Mouse (Mus musculus) heart, adult 2 months (tissue): Measurements from ENCODE around the gene Hcrt. TPM values are rescaled to one million over a fixed set of nuclear protein-coding genes. Genes with fewer than 3 reads are reported as not detected.

ENCODE experiments used
- DNase-seq, 2 experiments: peaks; one replicate each; pipeline ENCODE4 v3.0.0; 2021
- H3K27ac ChIP-seq: fragments of 200-600 bp; 2 replicates; pipeline ENCODE4 v1.8.1; 2022
- H3K27me3 ChIP-seq: fragments of 200-500 bp; 2 replicates; pipeline ENCODE4 v1.6.1; 2012; ENCODE audit warnings: mild to moderate bottlenecking, low read length, inconsistent platforms, mixed read lengths; ENCODE audit not compliant: control insufficient read depth, insufficient read depth
- H3K36me3 ChIP-seq: fragments of 200-500 bp; 2 replicates; pipeline ENCODE4 v1.6.1; 2012; ENCODE audit warnings: low read length, inconsistent platforms; ENCODE audit not compliant: control insufficient read depth, insufficient read depth
- H3K4me1 ChIP-seq: fragments of 200-500 bp; 2 replicates; pipeline ENCODE4 v1.6.1; 2011; ENCODE audit warnings: low read length; ENCODE audit not compliant: control insufficient read depth, insufficient read depth
- H3K4me3 ChIP-seq: fragments of 200-600 bp; 2 replicates; pipeline ENCODE4 v1.8.1; 2022
- H3K79me2 ChIP-seq: fragments of 200-500 bp; replicated peaks from 2 replicates; pipeline ENCODE4 v1.6.1; 2012; ENCODE audit warnings: mild to moderate bottlenecking, inconsistent platforms, low read length, moderate library complexity, mixed read lengths; ENCODE audit not compliant: control insufficient read depth, insufficient read depth
- H3K9ac ChIP-seq: fragments of 200-500 bp; 2 replicates; pipeline ENCODE4 v1.6.1; 2012; ENCODE audit warnings: low read depth, mild to moderate bottlenecking, control low read depth, inconsistent platforms, low read length, mixed read lengths
- CTCF ChIP-seq: fragments of 200-600 bp; IDR thresholded peaks from 2 replicates; pipeline ENCODE4 v1.8.1; 2022; ENCODE audit warnings: antibody characterized with exemption, mild to moderate bottlenecking, moderate library complexity
- EP300 ChIP-seq: fragments of 200-500 bp; IDR thresholded peaks from 2 replicates; pipeline ENCODE4 v1.6.1; 2011; ENCODE audit warnings: low read depth, low read length, control low read depth; ENCODE audit not compliant: insufficient read depth
- POLR2A ChIP-seq: fragments of 200-500 bp; IDR thresholded peaks from 2 replicates; pipeline ENCODE4 v1.6.1; 2011; ENCODE audit warnings: mild to moderate bottlenecking, low read depth, low read length, control low read depth; ENCODE audit not compliant: insufficient read depth
- WGBS: fragments of 180-500 bp; shearing (Covaris S2); methylation state at CpG from one replicate; pipeline ENCODE4 v1.1.7; 2018; 5-methylcytosine and 5-hydroxymethylcytosine counted together
- intact Hi-C: fragments of 180-260 bp; cut with DNase I; formaldehyde crosslinking; loops from one replicate; pipeline ENCODE4 v1.15.1; 2025
- polyA plus RNA-seq: library from polyadenylated mRNA; depleted of rRNA; stranded (reverse); fragments of >200 nt; gene quantifications from 2 replicates; pipeline ENCODE4 v1.2.3, GENCODE M21; 2012
- total RNA-seq, 2 experiments: library from RNA; stranded (reverse); gene quantifications; 2 replicates each; pipeline ENCODE4 v1.2.3; 2021

Hcrt gene
- total and polyA plus RNA-seq, 3 experiments, result not detected

DNA sequence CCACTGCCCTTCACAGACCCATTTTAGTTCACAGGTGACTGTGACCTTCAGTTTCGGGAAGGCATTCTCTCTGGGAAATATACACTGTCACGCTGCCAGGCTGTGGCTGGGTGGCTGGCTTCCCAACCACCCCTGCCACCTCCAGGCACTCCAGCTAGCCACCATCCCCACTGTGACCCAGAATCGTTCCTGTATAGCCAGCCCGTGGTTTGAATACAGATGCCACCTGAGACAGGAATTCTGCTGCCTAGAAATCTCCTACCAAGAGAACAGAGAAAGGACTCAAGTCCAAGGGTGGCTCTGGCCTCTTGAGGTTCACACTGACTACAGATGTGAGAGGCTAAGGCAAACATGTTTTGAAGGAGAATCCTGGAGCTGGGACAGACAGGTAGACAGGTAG is 43.9 kb downstream of the Hcrt start:
- no peak for TF ChIP-seq POLR2A
- TF ChIP-seq EP300, result no peak
- TF ChIP-seq CTCF, result no peak
- 75% methylated on average over 4 of the region's 4 CpGs for whole genome bisulfite sequencing
- Histone ChIP-seq H3K9ac (no peak overlapping the region), H3K27ac (peak overlapping the region; percentile 64), H3K4me3 (no peak overlapping the region), H3K27me3 (no peaks in the 10 kb centered on the region), H3K4me1 (peaks cover 38% of the 10 kb centered on the region), H3K36me3 (peaks cover 36% of the 10 kb centered on the region), H3K79me2 (peaks cover 5% of the 10 kb centered on the region)
- intact Hi-C loops, result loop anchor here (10.0 kb wide), 1 partner anchor 456 kb away; the partner anchor contains the start of genes Ccr10, Cntnap1 and Plekhh3
- peak in 1 of 2 experiments; percentile 45 for DNase-seq

DNA sequence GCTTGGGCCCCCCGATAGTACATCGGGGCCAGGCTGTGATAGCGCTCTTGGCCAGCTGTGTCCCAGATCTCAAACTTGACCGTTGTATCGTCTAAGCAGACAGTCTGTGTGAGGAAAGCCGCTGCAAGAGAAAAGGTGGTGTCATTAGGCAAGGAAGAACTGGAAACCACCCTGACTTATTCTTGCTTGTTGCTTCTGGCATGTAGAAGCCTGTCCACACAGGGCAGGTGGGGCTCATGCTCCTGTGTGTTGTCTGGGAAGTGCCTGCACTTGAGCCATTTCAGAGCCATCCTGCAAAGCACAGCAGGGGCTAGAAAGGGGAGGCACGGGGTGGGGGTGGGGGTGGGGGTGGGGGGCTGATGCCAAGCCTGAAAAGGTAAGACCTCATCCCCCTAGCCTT is 44.3 kb downstream of the Hcrt start:
- no peak for TF ChIP-seq EP300
- Histone ChIP-seq H3K4me1 (peaks cover 38% of the 10 kb centered on the region), H3K79me2 (peaks cover 5% of the 10 kb centered on the region), H3K27me3 (no peaks in the 10 kb centered on the region), H3K27ac (peak overlapping the region; percentile 64), H3K9ac (no peak overlapping the region), H3K36me3 (peaks cover 33% of the 10 kb centered on the region), H3K4me3 (no peak overlapping the region)
- DNase-seq, result no peak
- intact Hi-C loops, result loop anchor here (10.0 kb wide), 1 partner anchor 456 kb away; the partner anchor contains the start of genes Ccr10, Cntnap1 and Plekhh3
- 91% methylated on average over 7 of the region's 7 CpGs for WGBS

DNA sequence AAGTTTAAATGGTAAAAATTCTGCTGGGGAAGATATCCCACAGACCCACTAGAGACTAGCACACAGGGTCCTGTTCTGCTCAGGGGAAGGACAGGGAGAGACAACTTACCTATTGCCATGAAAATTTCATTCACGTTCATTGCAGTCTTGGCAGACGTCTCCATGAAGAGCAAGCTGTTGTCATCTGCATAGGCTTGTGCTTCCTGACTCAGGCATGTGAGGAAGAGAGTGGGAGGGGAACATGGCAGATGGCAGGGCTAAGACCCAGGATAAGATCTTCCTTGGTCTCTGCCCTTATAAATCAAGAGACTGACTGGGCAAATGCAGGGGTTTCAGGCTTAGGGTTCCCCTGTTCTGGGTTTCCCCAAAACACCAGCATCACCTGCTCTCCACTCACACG is 46.1 kb downstream of the Hcrt start:
- intact Hi-C loops, result loop anchor here (1.0 to 10.0 kb wide), 2 partner anchors 21 to 458 kb away; partner anchors contain the start of genes Ccr10, Cntnap1 and Plekhh3
- WGBS, result 76% methylated on average over 3 of the region's 3 CpGs
- peaks cover 22% of the 10 kb centered on the region for H3K36me3 ChIP-seq
- no peak for TF ChIP-seq POLR2A
- TF ChIP-seq CTCF, result no peak
- no peak for TF ChIP-seq EP300
- H3K4me1 ChIP-seq, result peaks cover 32% of the 10 kb centered on the region
- no peak for DNase-seq
- no peak overlapping the region for H3K9ac ChIP-seq
- H3K27ac ChIP-seq, result no peak overlapping the region
- no peaks in the 10 kb centered on the region for H3K27me3 ChIP-seq
- no peaks in the 10 kb centered on the region for H3K79me2 ChIP-seq
- H3K4me3 ChIP-seq, result no peak overlapping the region

DNA sequence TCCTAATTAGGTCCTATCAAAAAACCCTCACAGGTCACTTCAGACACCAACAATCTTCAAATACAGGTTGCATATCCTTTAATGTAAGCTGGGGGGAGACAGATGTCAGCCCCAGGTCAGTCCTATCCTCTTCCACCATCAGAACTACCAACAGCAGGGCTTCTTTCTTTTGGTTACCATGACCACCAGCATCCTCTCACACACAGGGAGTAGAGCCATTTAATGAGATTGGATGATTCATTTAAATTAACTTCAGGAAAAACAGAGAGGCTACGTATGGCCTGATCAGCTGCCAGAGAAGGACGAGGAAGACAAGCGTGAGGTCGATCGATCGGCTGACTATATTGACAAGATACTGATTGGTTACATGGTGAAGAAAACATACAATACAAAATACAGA is 47.8 kb downstream of the Hcrt start:
- 91% methylated on average over 6 of the region's 6 CpGs for WGBS
- TF ChIP-seq CTCF (no peak), EP300 (no peak), POLR2A (no peak)
- H3K79me2 ChIP-seq, result no peaks in the 10 kb centered on the region
- H3K36me3 ChIP-seq, result peaks cover 11% of the 10 kb centered on the region; the same call in 1 of the 2 replicates
- H3K4me1 ChIP-seq, result peaks cover 18% of the 10 kb centered on the region
- no peak for DNase-seq
- no peaks in the 10 kb centered on the region for H3K27me3 ChIP-seq
- no peak overlapping the region; the same call in 1 of the 2 replicates for H3K27ac ChIP-seq
- H3K4me3 ChIP-seq, result no peak overlapping the region
- no peak overlapping the region for H3K9ac ChIP-seq
- intact Hi-C loops, result loop anchor here (1.0 to 10.0 kb wide), 3 partner anchors 46 to 460 kb away; partner anchors contain the start of genes Ccr10, Cntnap1 and Plekhh3

DNA sequence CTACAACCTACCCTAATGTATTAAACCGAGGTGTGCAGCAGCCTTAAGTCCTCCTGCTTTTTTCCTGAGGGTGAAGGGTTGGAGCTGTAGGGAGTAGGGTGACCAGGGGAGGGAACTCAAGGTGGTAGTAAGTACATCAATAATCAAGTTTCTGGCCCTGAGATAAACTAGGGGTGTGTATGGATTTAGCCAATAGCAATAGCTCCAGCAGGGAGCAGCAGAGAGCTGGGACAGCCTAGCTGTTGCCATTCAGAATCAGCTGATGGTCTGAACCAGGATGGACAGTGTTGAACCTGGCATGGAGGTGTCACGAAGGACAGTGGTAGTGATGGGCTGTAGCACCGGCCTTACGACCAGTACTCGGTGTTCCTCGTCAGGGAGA is 48.2 kb downstream of the Hcrt start:
- no peaks in the 10 kb centered on the region for H3K79me2 ChIP-seq
- H3K4me3 ChIP-seq, result peak overlapping the region; percentile 53
- 36% methylated on average over 6 of the region's 6 CpGs for WGBS
- H3K36me3 ChIP-seq, result peaks cover 7% of the 10 kb centered on the region; the same call in 1 of the 2 replicates
- TF ChIP-seq POLR2A (no peak), EP300 (peak; percentile 93), CTCF (peak; percentile 91)
- H3K4me1 ChIP-seq, result peaks cover 14% of the 10 kb centered on the region
- no peaks in the 10 kb centered on the region for H3K27me3 ChIP-seq
- peak overlapping the region; percentile 11; the same call in 1 of the 2 replicates for H3K9ac ChIP-seq
- peak overlapping the region; percentile 89 for H3K27ac ChIP-seq
- intact Hi-C loops, result loop anchor here (1.0 to 10.0 kb wide), 3 partner anchors 47 to 460 kb away; partner anchors contain the start of genes Ccr10, Cntnap1 and Plekhh3
- peak; percentile 82 to 85 for DNase-seq

DNA sequence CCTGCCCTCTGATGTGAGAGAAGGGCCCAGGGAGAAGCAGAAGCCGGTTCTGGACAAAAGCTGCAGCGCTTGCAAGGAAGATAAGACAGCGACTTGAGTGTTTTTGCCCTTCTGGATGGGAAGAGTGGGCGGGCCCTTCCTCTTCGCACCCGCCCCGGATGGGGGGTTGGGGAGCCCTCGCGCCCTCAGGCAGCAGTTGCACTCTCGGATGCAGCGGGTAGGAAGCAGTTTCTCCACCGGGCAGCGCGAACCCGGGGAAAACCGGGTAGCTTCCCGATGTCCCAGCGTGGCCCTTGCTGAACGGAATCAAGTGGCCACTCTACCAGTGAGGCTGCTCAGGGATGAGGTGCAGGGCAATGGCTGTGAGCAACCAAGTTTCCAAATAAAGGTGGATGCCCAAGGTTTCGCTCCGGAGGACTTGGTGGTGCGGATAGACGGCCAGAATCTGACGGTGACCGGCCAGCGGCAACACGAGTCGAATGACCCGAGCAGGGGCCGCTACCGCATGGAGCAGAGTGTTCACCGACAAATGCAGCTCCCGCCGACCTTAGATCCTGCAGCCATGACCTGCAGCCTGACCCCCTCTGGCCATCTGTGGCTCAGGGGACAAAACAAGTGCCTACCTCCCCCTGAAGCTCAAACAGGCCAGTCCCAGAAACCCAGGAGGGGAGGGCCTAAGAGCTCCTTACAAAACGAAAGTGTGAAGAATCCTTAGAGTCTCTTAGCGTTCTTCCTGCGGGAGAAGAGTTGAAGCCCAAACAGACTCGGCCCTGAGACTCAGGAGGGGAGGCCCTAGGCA is 48.8 kb downstream of the Hcrt start, which contains the start of gene Hspb9:
Gene Hspb9, plus strand, starts transcription at position 116 of the 799 bp plus-strand sequence.
- H3K79me2 ChIP-seq, result no peaks in the 10 kb centered on the region
- WGBS, result 15% methylated on average over 38 of the region's 38 CpGs
- no peaks in the 10 kb centered on the region for H3K27me3 ChIP-seq
- H3K9ac ChIP-seq, result peak within 1 kb of the TSS; percentile 63
- peak within 1 kb of the TSS; percentile 89 for H3K27ac ChIP-seq
- H3K36me3 ChIP-seq, result peaks cover 1% of the 10 kb centered on the region; the same call in 1 of the 2 replicates
- intact Hi-C loops, result loop anchor here (1.0 to 10.0 kb wide), 3 partner anchors 47 to 461 kb away; partner anchors contain the start of genes Ccr10, Cntnap1 and Plekhh3
- 0 out of 2 replicates have a peak, but pooled peaks have one; percentile 10 for TF ChIP-seq EP300
- no peak for TF ChIP-seq CTCF
- TF ChIP-seq POLR2A, result peak; percentile 83
- DNase-seq, result peak; percentile 85 to 88
- H3K4me3 ChIP-seq, result peak within 1 kb of the TSS; percentile 53
- peaks cover 11% of the 10 kb centered on the region for H3K4me1 ChIP-seq
